Mouse (Mus musculus) midbrain, embryonic 13.5 days (tissue): Measurements from ENCODE around the gene Got1. TPM values are rescaled to one million over a fixed set of nuclear protein-coding genes. Genes with fewer than 3 reads are reported as not detected.

Experiments
- ATAC-seq: fragments of 200-750 bp; cut with Nextera tagmentation; 2 replicates; pipeline ENCODE4 v1.8.0; 2017; ENCODE audit warnings: mild to moderate bottlenecking, moderate TSS enrichment, moderate library complexity
- H3K27ac ChIP-seq: fragments of 300-500 bp; sonication (generic); 2 replicates; pipeline ENCODE4 v1.5.1; 2015; ENCODE audit warnings: inconsistent platforms, mild to moderate bottlenecking, moderate library complexity
- H3K27me3 ChIP-seq: fragments of 300-500 bp; sonication (generic); 2 replicates; pipeline ENCODE4 v1.6.1; 2015; ENCODE audit warnings: mild to moderate bottlenecking, inconsistent platforms
- H3K36me3 ChIP-seq: fragments of 300-500 bp; sonication (generic); 2 replicates; pipeline ENCODE4 v1.6.1; 2015; ENCODE audit warnings: mild to moderate bottlenecking, inconsistent platforms
- H3K4me1 ChIP-seq: fragments of 300-500 bp; sonication (generic); replicated peaks from 2 replicates; pipeline ENCODE4 v1.6.1; 2015; ENCODE audit warnings: inconsistent platforms
- H3K4me2 ChIP-seq: fragments of 300-500 bp; sonication (generic); replicated peaks from 2 replicates; pipeline ENCODE4 v1.6.1; 2015; ENCODE audit warnings: moderate library complexity, mild to moderate bottlenecking, inconsistent platforms
- H3K4me3 ChIP-seq: fragments of 300-500 bp; sonication (generic); replicated peaks from 2 replicates; pipeline ENCODE4 v1.5.1; 2015; ENCODE audit warnings: mild to moderate bottlenecking, inconsistent platforms
- H3K9ac ChIP-seq: fragments of 300-500 bp; sonication (generic); replicated peaks from 2 replicates; pipeline ENCODE4 v1.6.1; 2015; ENCODE audit warnings: mild to moderate bottlenecking, inconsistent platforms
- H3K9me3 ChIP-seq: fragments of 300-500 bp; sonication (generic); 2 replicates; pipeline ENCODE4 v1.6.1; 2016; ENCODE audit warnings: mild to moderate bottlenecking, inconsistent platforms
- WGBS: fragments of 180-500 bp; shearing (Covaris S2); methylation state at CpG from one replicate; pipeline ENCODE4 v1.1.7; 2015; 5-methylcytosine and 5-hydroxymethylcytosine counted together
- polyA plus RNA-seq: library from polyadenylated mRNA; unstranded; fragments of >200 nt; fragmentation: Nextera tagmentation; extraction: Ambion mirVana; gene quantifications from 2 replicates; pipeline ENCODE4 v1.2.1, GENCODE M21; 2015

Gene Got1
- polyA plus RNA-seq, 1 experiment from 2014 or later: 67.3 TPM

- no peaks in the 10 kb centered on the region for H3K9me3 ChIP-seq
- H3K9ac ChIP-seq: no peak overlapping the region
- H3K4me1 ChIP-seq: no peaks in the 10 kb centered on the region
- 71% methylated on average over 7 of the region's 7 CpGs for WGBS
- H3K36me3 ChIP-seq: no peaks in the 10 kb centered on the region
- no peak overlapping the region for H3K27ac ChIP-seq
- no peak overlapping the region for H3K4me2 ChIP-seq
- H3K4me3 ChIP-seq: no peak overlapping the region
- ATAC-seq: no peak
- H3K27me3 ChIP-seq: no peaks in the 10 kb centered on the region
These were observed 48.3 kb downstream of the Got1 start for GRCm38 (mm10) chr19:43476063-43476462.

GRCm38 (mm10) chr19:43475642-43476041 is 48.8 kb downstream of the Got1 start:
- Histone ChIP-seq H3K36me3 (no peaks in the 10 kb centered on the region), H3K9me3 (no peaks in the 10 kb centered on the region), H3K4me3 (no peak overlapping the region), H3K9ac (no peak overlapping the region), H3K27ac (no peak overlapping the region), H3K27me3 (no peaks in the 10 kb centered on the region), H3K4me1 (no peaks in the 10 kb centered on the region), H3K4me2 (no peak overlapping the region)
- WGBS: 59% methylated on average over 2 of the region's 2 CpGs
- no peak for ATAC-seq

- WGBS: 91% methylated on average over 7 of the region's 7 CpGs
- H3K27me3 ChIP-seq: no peaks in the 10 kb centered on the region
- ATAC-seq: no peak
These were observed 51.6 kb downstream of the Got1 start for GRCm38 (mm10) chr19:43472781-43473180.

GRCm38 (mm10) chr19:43472331-43472730 is 52.1 kb downstream of the Got1 start:
- Histone ChIP-seq H3K9me3 (no peaks in the 10 kb centered on the region), H3K27ac (no peak overlapping the region), H3K36me3 (0 out of 2 replicates have a peak, but pooled peaks cover 4% of the 10 kb centered on the region), H3K4me3 (no peak overlapping the region), H3K27me3 (no peaks in the 10 kb centered on the region), H3K9ac (no peak overlapping the region), H3K4me1 (peaks cover 4% of the 10 kb centered on the region), H3K4me2 (no peak overlapping the region)
- WGBS: 58% methylated on average over 8 of the region's 8 CpGs
- ATAC-seq: no peak

More at GRCm38 (mm10) chr19:43472781-43473180, 51.6 kb downstream of the Got1 start:
- Histone ChIP-seq H3K9me3 (no peaks in the 10 kb centered on the region), H3K9ac (no peak overlapping the region), H3K4me2 (no peak overlapping the region), H3K27ac (no peak overlapping the region), H3K36me3 (0 out of 2 replicates have a peak, but pooled peaks cover 4% of the 10 kb centered on the region), H3K4me3 (no peak overlapping the region), H3K4me1 (peaks cover 4% of the 10 kb centered on the region)

GRCm38 (mm10) chr19:43469333-43469732 is 55.1 kb downstream of the Got1 start:
- Histone ChIP-seq H3K4me2 (no peak overlapping the region), H3K27ac (no peak overlapping the region), H3K36me3 (0 out of 2 replicates have a peak, but pooled peaks cover 4% of the 10 kb centered on the region), H3K9ac (no peak overlapping the region), H3K27me3 (no peaks in the 10 kb centered on the region), H3K4me3 (no peak overlapping the region), H3K4me1 (peaks cover 4% of the 10 kb centered on the region), H3K9me3 (no peaks in the 10 kb centered on the region)
- 64% methylated on average over 7 of the region's 7 CpGs for WGBS
- ATAC-seq: no peak

- Histone ChIP-seq H3K36me3 (0 out of 2 replicates have a peak, but pooled peaks cover 4% of the 10 kb centered on the region), H3K4me1 (peaks cover 4% of the 10 kb centered on the region), H3K9me3 (no peaks in the 10 kb centered on the region), H3K27ac (no peak overlapping the region), H3K27me3 (no peaks in the 10 kb centered on the region), H3K4me3 (no peak overlapping the region), H3K4me2 (no peak overlapping the region), H3K9ac (no peak overlapping the region)
- no peak for ATAC-seq
- WGBS: 86% methylated on average over 12 of the region's 12 CpGs
These were observed 56.3 kb downstream of the Got1 start for GRCm38 (mm10) chr19:43467927-43468685.

- H3K9ac ChIP-seq: no peak overlapping the region
- WGBS: 91% methylated on average over 14 of the region's 14 CpGs
- H3K4me2 ChIP-seq: no peak overlapping the region
- 0 out of 2 replicates have a peak, but pooled peaks cover 4% of the 10 kb centered on the region for H3K36me3 ChIP-seq
- no peak overlapping the region for H3K4me3 ChIP-seq
- peaks cover 4% of the 10 kb centered on the region for H3K4me1 ChIP-seq
- no peaks in the 10 kb centered on the region for H3K27me3 ChIP-seq
- ATAC-seq: no peak
- H3K9me3 ChIP-seq: no peaks in the 10 kb centered on the region
- no peak overlapping the region for H3K27ac ChIP-seq
These were observed 58.7 kb downstream of the Got1 start for GRCm38 (mm10) chr19:43465601-43466255.

- WGBS: 93% methylated on average over 11 of the region's 11 CpGs
- Histone ChIP-seq H3K4me3 (no peak overlapping the region), H3K27ac (no peak overlapping the region), H3K27me3 (no peaks in the 10 kb centered on the region), H3K4me2 (no peak overlapping the region), H3K9ac (no peak overlapping the region), H3K4me1 (peaks cover 4% of the 10 kb centered on the region), H3K9me3 (no peaks in the 10 kb centered on the region), H3K36me3 (0 out of 2 replicates have a peak, but pooled peaks cover 4% of the 10 kb centered on the region)
- no peak for ATAC-seq
These were observed 59.3 kb downstream of the Got1 start for GRCm38 (mm10) chr19:43465076-43465475.

- no peaks in the 10 kb centered on the region for H3K27me3 ChIP-seq
- WGBS: 82% methylated on average over 3 of the region's 3 CpGs
- H3K36me3 ChIP-seq: no peaks in the 10 kb centered on the region
- no peak for ATAC-seq
- H3K4me2 ChIP-seq: no peak overlapping the region
- no peaks in the 10 kb centered on the region for H3K9me3 ChIP-seq
- H3K27ac ChIP-seq: no peak overlapping the region
- peaks cover 1% of the 10 kb centered on the region for H3K4me1 ChIP-seq
- H3K4me3 ChIP-seq: no peak overlapping the region
- no peak overlapping the region for H3K9ac ChIP-seq
These were observed 60.1 kb downstream of the Got1 start for GRCm38 (mm10) chr19:43464294-43464687.

GRCm38 (mm10) chr19:43463546-43464293 is 60.7 kb downstream of the Got1 start:
- Histone ChIP-seq H3K4me2 (no peak overlapping the region), H3K9ac (no peak overlapping the region), H3K27me3 (no peaks in the 10 kb centered on the region), H3K4me3 (no peak overlapping the region), H3K27ac (no peak overlapping the region), H3K36me3 (no peaks in the 10 kb centered on the region), H3K9me3 (no peaks in the 10 kb centered on the region), H3K4me1 (no peaks in the 10 kb centered on the region)
- ATAC-seq: no peak
- WGBS: 92% methylated on average over 7 of the region's 7 CpGs

GRCm38 (mm10) chr19:43462141-43462540 is 62.3 kb downstream of the Got1 start:
- ATAC-seq: no peak

GRCm38 (mm10) chr19:43460481-43460880 is 63.9 kb downstream of the Got1 start:
- Histone ChIP-seq H3K27me3 (no peaks in the 10 kb centered on the region), H3K36me3 (no peaks in the 10 kb centered on the region), H3K9me3 (no peaks in the 10 kb centered on the region), H3K9ac (no peak overlapping the region), H3K4me1 (no peaks in the 10 kb centered on the region), H3K27ac (no peak overlapping the region), H3K4me2 (no peak overlapping the region), H3K4me3 (no peak overlapping the region)
- no peak for ATAC-seq
- whole genome bisulfite sequencing: 96% methylated on average over 12 of the region's 12 CpGs

More at GRCm38 (mm10) chr19:43462141-43462540, 62.3 kb downstream of the Got1 start:
- Histone ChIP-seq H3K27me3 (no peaks in the 10 kb centered on the region), H3K27ac (no peak overlapping the region), H3K9ac (no peak overlapping the region), H3K4me2 (no peak overlapping the region), H3K4me3 (no peak overlapping the region), H3K36me3 (no peaks in the 10 kb centered on the region), H3K9me3 (no peaks in the 10 kb centered on the region), H3K4me1 (no peaks in the 10 kb centered on the region)
- WGBS: 89% methylated on average over 3 of the region's 3 CpGs
